Mouse (Mus musculus): ENCODE data around the gene Vsig2. TPM values are rescaled to one million over a fixed set of nuclear protein-coding genes. Genes with fewer than 3 reads are reported as not detected.
A peak's percentile ranks its signal among the peaks of the same experiment; 100 is the strongest.

Gene Vsig2
- polyA plus RNA-seq, 1 experiment from 2014 or later, result 0.85 TPM

GRCm38 (mm10) chr9:37530031-37530887 is 8.8 kb upstream of the Vsig2 start:
- under 1% methylated on average over 32 of the region's 32 CpGs for WGBS

DNA sequence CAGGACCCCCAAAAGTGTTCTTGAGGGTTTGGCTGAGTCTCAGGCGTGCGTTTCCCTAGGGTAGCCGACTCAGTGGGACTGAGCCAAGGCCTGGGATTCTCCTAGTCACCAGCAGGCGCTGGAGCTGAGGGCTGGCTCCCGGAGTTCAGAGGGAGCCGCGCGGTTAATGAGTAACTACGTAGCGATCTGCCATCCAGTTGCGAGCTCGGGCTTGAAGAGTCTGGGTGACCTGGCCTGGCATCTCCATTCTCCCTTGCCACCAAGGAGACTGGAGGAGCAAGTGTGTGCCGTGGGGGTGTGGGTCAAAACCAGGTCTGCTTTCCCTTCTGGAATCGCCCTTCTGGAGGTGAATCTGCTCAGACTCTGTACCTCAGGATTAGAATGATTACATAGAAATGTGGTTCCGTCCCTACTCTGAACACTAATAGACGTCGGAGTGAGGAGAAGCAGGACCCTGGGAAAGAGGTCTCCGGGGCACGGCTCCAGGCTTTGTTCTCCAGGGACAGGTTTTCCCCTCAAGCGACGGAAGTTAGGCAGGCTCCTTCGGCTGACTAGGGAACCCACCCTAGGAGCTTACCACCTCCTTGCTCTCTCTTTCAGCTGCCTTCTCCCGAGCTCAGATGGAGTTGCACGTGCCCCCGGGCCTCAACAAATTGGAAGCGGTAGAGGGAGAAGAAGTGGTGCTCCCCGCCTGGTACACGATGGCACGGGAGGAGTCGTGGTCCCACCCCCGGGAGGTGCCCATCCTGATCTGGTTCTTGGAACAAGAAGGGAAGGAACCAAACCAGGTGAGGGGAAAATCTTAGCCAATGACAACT is 8.0 kb upstream of the Vsig2 start:
- no peak overlapping the region for H3K27ac ChIP-seq (ENCODE audit: low read depth, low read length)
- H3K9me3 ChIP-seq (ENCODE audit: control insufficient read depth, low read length), result no peaks in the 10 kb centered on the region; the same call in 1 of the 2 replicates
- H3K4me2 ChIP-seq (replicated peaks; ENCODE audit: low read depth, low read length), result peak overlapping the region; percentile 41
- no peaks in the 10 kb centered on the region for H3K36me3 ChIP-seq (ENCODE audit: control insufficient read depth, insufficient read depth, low read length)
- DNase-seq (ENCODE audit: low spot score) (peak; percentile 74), ATAC-seq (ENCODE audit: low FRiP score) (peak; percentile 65)
- H3K4me1 ChIP-seq (replicated peaks; ENCODE audit: control insufficient read depth, insufficient read depth, low read length), result 0 out of 2 replicates have a peak, but pooled peaks cover 3% of the 10 kb centered on the region
- 2% methylated on average over 31 of the region's 31 CpGs for WGBS
- H3K27me3 ChIP-seq (ENCODE audit: control insufficient read depth, insufficient read depth, low read length), result peaks cover 51% of the 10 kb centered on the region
- peak overlapping the region; percentile 11; the same call in 1 of the 2 replicates for H3K9ac ChIP-seq (ENCODE audit: low read depth, low read length)
- peak overlapping the region; percentile 10 for H3K4me3 ChIP-seq (ENCODE audit: low read depth, low read length)

More at GRCm38 (mm10) chr9:37530031-37530887, 8.8 kb upstream of the Vsig2 start:
- Histone ChIP-seq H3K4me3 (ENCODE audit: low read depth, low read length) (peak overlapping the region; percentile 10), H3K27ac (ENCODE audit: low read depth, low read length) (0 out of 2 replicates have a peak overlapping the region, but pooled peaks have one; percentile 17), H3K4me2 (replicated peaks; ENCODE audit: low read depth, low read length) (peak overlapping the region; percentile 41), H3K9me3 (ENCODE audit: control insufficient read depth, low read length) (no peaks in the 10 kb centered on the region; the same call in 1 of the 2 replicates), H3K27me3 (ENCODE audit: control insufficient read depth, insufficient read depth, low read length) (peaks cover 53% of the 10 kb centered on the region), H3K36me3 (ENCODE audit: control insufficient read depth, insufficient read depth, low read length) (no peaks in the 10 kb centered on the region), H3K4me1 (replicated peaks; ENCODE audit: control insufficient read depth, insufficient read depth, low read length) (0 out of 2 replicates have a peak, but pooled peaks cover 3% of the 10 kb centered on the region), H3K9ac (ENCODE audit: low read depth, low read length) (no peak overlapping the region)
- DNase-seq (ENCODE audit: low spot score), result peak; percentile 52
- ATAC-seq (ENCODE audit: low FRiP score), result peak; percentile 33; the same call in 1 of the 2 replicates

GRCm38 (mm10) chr9:37536851-37537250 is 2.2 kb upstream of the Vsig2 start:
- H3K27ac ChIP-seq (ENCODE audit: low read depth, low read length), result no peak overlapping the region
- WGBS, result 74% methylated on average over 4 of the region's 4 CpGs
- no peaks in the 10 kb centered on the region for H3K36me3 ChIP-seq (ENCODE audit: control insufficient read depth, insufficient read depth, low read length)
- ATAC-seq (ENCODE audit: low FRiP score) (no peak), DNase-seq (ENCODE audit: low spot score) (no peak)
- H3K4me1 ChIP-seq (replicated peaks; ENCODE audit: control insufficient read depth, insufficient read depth, low read length), result no peaks in the 10 kb centered on the region
- no peak overlapping the region for H3K4me3 ChIP-seq (ENCODE audit: low read depth, low read length)
- H3K4me2 ChIP-seq (replicated peaks; ENCODE audit: low read depth, low read length), result no peak overlapping the region
- H3K27me3 ChIP-seq (ENCODE audit: control insufficient read depth, insufficient read depth, low read length), result peaks cover 3% of the 10 kb centered on the region; the same call in 1 of the 2 replicates
- H3K9me3 ChIP-seq (ENCODE audit: control insufficient read depth, low read length), result no peaks in the 10 kb centered on the region
- no peak overlapping the region for H3K9ac ChIP-seq (ENCODE audit: low read depth, low read length)

GRCm38 (mm10) chr9:37537658-37538250 is 1.3 kb upstream of the Vsig2 start:
- ATAC-seq (ENCODE audit: low FRiP score), result no peak
- Histone ChIP-seq H3K4me3 (ENCODE audit: low read depth, low read length) (no peak overlapping the region), H3K36me3 (ENCODE audit: control insufficient read depth, insufficient read depth, low read length) (no peaks in the 10 kb centered on the region), H3K4me1 (replicated peaks; ENCODE audit: control insufficient read depth, insufficient read depth, low read length) (no peaks in the 10 kb centered on the region), H3K4me2 (replicated peaks; ENCODE audit: low read depth, low read length) (no peak overlapping the region), H3K27ac (ENCODE audit: low read depth, low read length) (no peak overlapping the region), H3K27me3 (ENCODE audit: control insufficient read depth, insufficient read depth, low read length) (0 out of 2 replicates have a peak, but pooled peaks cover 4% of the 10 kb centered on the region), H3K9me3 (ENCODE audit: control insufficient read depth, low read length) (no peaks in the 10 kb centered on the region), H3K9ac (ENCODE audit: low read depth, low read length) (no peak overlapping the region)
- DNase-seq (ENCODE audit: low spot score), result no peak
- WGBS, result 68% methylated on average over 5 of the region's 5 CpGs

- H3K4me3 ChIP-seq (ENCODE audit: low read depth, low read length), result no peak overlapping the region
- H3K27ac ChIP-seq (ENCODE audit: low read depth, low read length), result no peak overlapping the region
- 0 out of 2 replicates have a peak, but pooled peaks cover 2% of the 10 kb centered on the region for H3K4me1 ChIP-seq (replicated peaks; ENCODE audit: control insufficient read depth, insufficient read depth, low read length)
- no peak overlapping the region for H3K9ac ChIP-seq (ENCODE audit: low read depth, low read length)
- H3K36me3 ChIP-seq (ENCODE audit: control insufficient read depth, insufficient read depth, low read length), result no peaks in the 10 kb centered on the region
- no peaks in the 10 kb centered on the region for H3K9me3 ChIP-seq (ENCODE audit: control insufficient read depth, low read length)
- H3K27me3 ChIP-seq (ENCODE audit: control insufficient read depth, insufficient read depth, low read length), result peaks cover 13% of the 10 kb centered on the region
- ATAC-seq (ENCODE audit: low FRiP score) (no peak), DNase-seq (ENCODE audit: low spot score) (no peak)
- 81% methylated on average over 4 of the region's 4 CpGs for WGBS
- H3K4me2 ChIP-seq (replicated peaks; ENCODE audit: low read depth, low read length), result no peak overlapping the region
Observed at GRCm38 (mm10) chr9:37540226-37540625, 1.2 kb downstream of the Vsig2 start.

GRCm38 (mm10) chr9:37540701-37541575 is 1.9 kb downstream of the Vsig2 start:
- Histone ChIP-seq H3K4me1 (replicated peaks; ENCODE audit: control insufficient read depth, insufficient read depth, low read length) (0 out of 2 replicates have a peak, but pooled peaks cover 4% of the 10 kb centered on the region), H3K4me2 (replicated peaks; ENCODE audit: low read depth, low read length) (no peak overlapping the region), H3K36me3 (ENCODE audit: control insufficient read depth, insufficient read depth, low read length) (no peaks in the 10 kb centered on the region), H3K9ac (ENCODE audit: low read depth, low read length) (no peak overlapping the region), H3K4me3 (ENCODE audit: low read depth, low read length) (no peak overlapping the region), H3K27me3 (ENCODE audit: control insufficient read depth, insufficient read depth, low read length) (peaks cover 20% of the 10 kb centered on the region), H3K27ac (ENCODE audit: low read depth, low read length) (no peak overlapping the region), H3K9me3 (ENCODE audit: control insufficient read depth, low read length) (no peaks in the 10 kb centered on the region)
- DNase-seq (ENCODE audit: low spot score), result no peak
- 87% methylated on average over 6 of the region's 6 CpGs for WGBS
- ATAC-seq (ENCODE audit: low FRiP score), result no peak

GRCm38 (mm10) chr9:37541851-37542642 is 3.0 kb downstream of the Vsig2 start:
- DNase-seq (ENCODE audit: low spot score), result no peak
- H3K4me1 ChIP-seq (replicated peaks; ENCODE audit: control insufficient read depth, insufficient read depth, low read length), result 0 out of 2 replicates have a peak, but pooled peaks cover 4% of the 10 kb centered on the region
- ATAC-seq (ENCODE audit: low FRiP score), result no peak
- H3K27ac ChIP-seq (ENCODE audit: low read depth, low read length), result no peak overlapping the region
- H3K4me2 ChIP-seq (replicated peaks; ENCODE audit: low read depth, low read length), result no peak overlapping the region
- no peaks in the 10 kb centered on the region for H3K9me3 ChIP-seq (ENCODE audit: control insufficient read depth, low read length)
- no peaks in the 10 kb centered on the region for H3K36me3 ChIP-seq (ENCODE audit: control insufficient read depth, insufficient read depth, low read length)
- no peak overlapping the region for H3K9ac ChIP-seq (ENCODE audit: low read depth, low read length)
- no peak overlapping the region for H3K4me3 ChIP-seq (ENCODE audit: low read depth, low read length)
- H3K27me3 ChIP-seq (ENCODE audit: control insufficient read depth, insufficient read depth, low read length), result peaks cover 28% of the 10 kb centered on the region
- WGBS, result 72% methylated on average over 7 of the region's 7 CpGs

Data from hindbrain, embryonic 11.5 days (tissue).